Mouse (Mus musculus): Measurements from ENCODE around the gene Hoxb6. TPM values are rescaled to one million over a fixed set of nuclear protein-coding genes. Genes with fewer than 3 reads are reported as not detected.

The Hoxb6 gene
- polyA plus RNA-seq, 1 experiment = 0.50 TPM

DNA sequence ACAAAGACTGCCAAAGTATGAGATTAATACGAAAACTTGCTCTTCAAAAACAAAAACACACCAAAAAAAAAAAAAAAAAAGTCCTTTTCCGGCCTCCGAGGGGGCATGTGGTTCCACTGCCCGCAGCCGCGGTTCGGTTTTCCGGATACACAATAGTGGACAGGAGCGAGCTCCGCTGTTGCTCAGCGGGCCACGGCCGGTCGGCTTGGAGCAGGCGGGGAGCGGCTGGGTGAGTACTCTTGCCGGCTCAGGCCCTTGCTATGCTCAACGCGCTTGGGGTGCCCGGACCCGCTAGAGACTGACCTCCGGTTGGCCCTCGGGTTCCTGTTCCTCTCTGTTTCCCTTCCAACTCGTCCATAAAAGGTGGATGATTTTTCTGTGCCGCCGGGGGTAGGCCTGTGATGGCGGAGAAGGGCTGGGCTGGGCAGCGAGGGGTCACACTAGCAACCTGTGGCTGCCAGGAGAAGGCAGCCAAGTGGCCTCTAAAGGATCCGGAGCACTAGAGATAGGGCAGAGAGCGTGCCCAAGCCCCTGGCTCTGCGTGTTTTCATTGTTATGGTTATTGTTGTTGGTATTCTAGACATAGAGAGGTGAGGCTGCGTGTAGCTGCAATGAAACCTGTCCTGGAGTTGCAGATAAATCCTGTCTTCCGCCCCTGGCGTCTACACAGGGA is 22.5 kb downstream of the Hoxb6 start:
- no peak for DNase-seq
- Histone ChIP-seq H3K27ac (ENCODE audit: control insufficient read depth, insufficient read depth, low read length) (no peak overlapping the region), H3K27me3 (ENCODE audit: control insufficient read depth, insufficient read depth, low read length) (peaks cover 34% of the 10 kb centered on the region), H3K4me1 (replicated peaks; ENCODE audit: control insufficient read depth, insufficient read depth, low read length) (peaks cover 20% of the 10 kb centered on the region), H3K4me3 (ENCODE audit: control insufficient read depth, insufficient read depth, low read length) (no peak overlapping the region), H3K36me3 (ENCODE audit: control insufficient read depth, insufficient read depth, low read length) (no peaks in the 10 kb centered on the region)
- no peak for TF ChIP-seq POLR2A (IDR thresholded peaks at IDR 0.05; ENCODE audit: control insufficient read depth, extremely low read depth, insufficient read depth, low read length, poor library complexity)
- no peak for TF ChIP-seq CTCF (IDR thresholded peaks at IDR 0.05; ENCODE audit: borderline replicate concordance, control insufficient read depth, extremely low read depth, insufficient read depth, low read length, poor library complexity)
- WGBS = 10% methylated on average over 34 of the region's 34 CpGs

DNA sequence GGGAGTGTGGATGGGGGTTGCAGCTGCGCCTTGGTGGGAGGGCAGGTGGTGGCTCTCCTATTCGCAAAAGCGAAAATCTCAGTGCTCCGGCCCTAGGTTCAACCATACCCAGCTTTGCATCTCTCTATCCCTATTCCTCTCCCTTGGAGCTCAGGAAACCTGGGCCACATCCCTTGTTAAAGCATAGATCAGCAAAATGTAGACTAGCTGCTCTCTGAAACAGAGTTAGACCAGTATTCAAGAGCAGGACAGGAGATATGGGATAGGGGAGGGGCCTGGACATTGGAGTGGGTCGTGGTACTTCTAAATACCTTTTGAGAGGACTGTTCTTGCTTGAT is 23.0 kb downstream of the Hoxb6 start:
- Histone ChIP-seq H3K27me3 (ENCODE audit: control insufficient read depth, insufficient read depth, low read length) (peaks cover 36% of the 10 kb centered on the region), H3K27ac (ENCODE audit: control insufficient read depth, insufficient read depth, low read length) (no peak overlapping the region), H3K36me3 (ENCODE audit: control insufficient read depth, insufficient read depth, low read length) (no peaks in the 10 kb centered on the region), H3K4me1 (replicated peaks; ENCODE audit: control insufficient read depth, insufficient read depth, low read length) (peaks cover 23% of the 10 kb centered on the region), H3K4me3 (ENCODE audit: control insufficient read depth, insufficient read depth, low read length) (no peak overlapping the region)
- TF ChIP-seq CTCF (IDR thresholded peaks at IDR 0.05; ENCODE audit: borderline replicate concordance, control insufficient read depth, extremely low read depth, insufficient read depth, low read length, poor library complexity) (no peak), POLR2A (IDR thresholded peaks at IDR 0.05; ENCODE audit: control insufficient read depth, extremely low read depth, insufficient read depth, low read length, poor library complexity) (no peak)
- 64% methylated on average over 5 of the region's 5 CpGs for WGBS
- no peak for DNase-seq

DNA sequence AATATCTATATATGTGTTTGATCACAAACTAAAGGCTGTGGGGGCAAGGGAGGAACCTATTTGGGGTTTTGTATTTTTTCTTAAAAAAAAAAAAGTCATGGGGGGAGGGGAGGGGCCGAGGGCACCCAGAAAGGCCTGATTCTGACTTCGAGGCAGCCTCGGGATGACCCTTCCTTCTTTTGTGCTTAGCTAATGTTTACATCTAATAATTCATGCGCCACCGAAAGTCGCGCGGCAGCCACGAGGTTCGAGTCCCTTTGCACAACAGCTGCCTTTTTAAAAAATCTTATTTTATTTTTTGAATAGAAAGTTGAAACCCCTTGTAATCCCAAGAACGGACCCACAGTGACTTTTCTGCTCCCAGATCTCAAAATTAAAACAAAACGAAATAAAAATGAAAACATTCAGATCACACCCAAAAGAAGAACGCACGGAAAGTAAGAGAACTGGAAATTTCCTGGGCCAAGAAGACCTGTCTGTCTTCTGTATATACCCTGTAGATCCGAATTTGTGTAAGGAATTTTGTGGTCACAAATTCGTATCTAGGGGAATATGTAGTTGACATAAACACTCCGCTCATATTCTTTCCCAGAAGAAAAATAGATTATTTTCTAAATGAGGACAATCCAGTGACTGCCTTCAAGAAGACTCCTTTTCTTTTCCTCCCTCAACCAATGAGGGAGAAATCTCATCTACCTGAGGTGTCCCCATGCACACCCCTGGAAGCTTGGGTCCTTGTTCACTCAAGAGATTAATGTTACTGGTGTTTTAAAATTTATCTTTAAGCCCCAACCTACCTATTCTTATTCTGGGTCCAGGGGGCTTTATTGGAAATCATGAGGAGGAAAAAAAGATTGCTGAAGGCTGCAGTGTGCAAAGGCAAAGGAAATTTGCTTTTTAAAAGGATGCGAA is 24.7 kb downstream of the Hoxb6 start:
- H3K27ac ChIP-seq (ENCODE audit: control insufficient read depth, insufficient read depth, low read length) = no peak overlapping the region
- no peak for DNase-seq
- peaks cover 17% of the 10 kb centered on the region for H3K4me1 ChIP-seq (replicated peaks; ENCODE audit: control insufficient read depth, insufficient read depth, low read length)
- TF ChIP-seq CTCF (IDR thresholded peaks at IDR 0.05; ENCODE audit: borderline replicate concordance, control insufficient read depth, extremely low read depth, insufficient read depth, low read length, poor library complexity) (no peak), POLR2A (IDR thresholded peaks at IDR 0.05; ENCODE audit: control insufficient read depth, extremely low read depth, insufficient read depth, low read length, poor library complexity) (no peak)
- peaks cover 36% of the 10 kb centered on the region for H3K27me3 ChIP-seq (ENCODE audit: control insufficient read depth, insufficient read depth, low read length)
- H3K36me3 ChIP-seq (ENCODE audit: control insufficient read depth, insufficient read depth, low read length) = no peaks in the 10 kb centered on the region
- 89% methylated on average over 18 of the region's 18 CpGs for WGBS
- no peak overlapping the region for H3K4me3 ChIP-seq (ENCODE audit: control insufficient read depth, insufficient read depth, low read length)

DNA sequence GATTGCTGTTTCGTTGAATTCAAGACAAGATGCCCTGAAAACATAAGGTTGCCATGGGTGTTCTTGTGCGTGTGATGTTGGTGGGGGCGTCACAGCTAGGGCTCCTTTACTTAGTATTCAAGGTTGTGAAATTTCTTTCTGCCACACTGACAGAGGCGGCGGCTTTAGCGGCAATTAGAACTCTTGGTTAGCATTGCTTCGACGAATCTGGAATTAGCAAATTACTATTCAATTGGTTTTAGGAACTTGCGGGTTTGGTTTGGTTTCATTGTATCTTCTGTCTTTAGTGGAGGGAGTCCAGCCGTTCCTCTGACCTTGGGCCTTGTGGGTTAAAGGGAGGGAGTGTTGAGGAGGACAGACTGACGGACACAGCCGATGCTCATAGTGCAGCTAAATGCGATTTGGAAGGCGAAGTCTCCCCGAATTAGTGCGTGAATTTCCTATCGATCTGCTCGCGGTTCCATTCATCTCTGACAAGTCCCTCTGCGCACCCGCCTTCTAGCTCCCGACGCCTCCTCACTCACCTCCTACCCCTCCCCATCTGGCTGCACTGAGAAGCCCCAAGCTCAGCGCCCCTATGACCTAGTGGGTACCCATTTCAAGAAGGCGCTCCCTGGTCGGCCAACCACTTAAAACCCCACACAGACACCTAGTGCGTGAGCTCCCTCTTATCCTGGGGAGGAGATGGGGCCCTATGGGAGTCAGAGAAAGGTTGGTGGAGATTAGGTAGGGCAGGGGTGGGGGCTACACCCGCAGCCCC is 25.5 kb downstream of the Hoxb6 start, which contains the start of gene Hoxb4:
Gene Hoxb4, plus strand, starts transcription at position 660 of the 760 bp plus-strand sequence.
- DNase-seq = no peak
- no peak within 1 kb of the TSS for H3K27ac ChIP-seq (ENCODE audit: control insufficient read depth, insufficient read depth, low read length)
- H3K27me3 ChIP-seq (ENCODE audit: control insufficient read depth, insufficient read depth, low read length) = peaks cover 36% of the 10 kb centered on the region
- H3K36me3 ChIP-seq (ENCODE audit: control insufficient read depth, insufficient read depth, low read length) = no peaks in the 10 kb centered on the region
- H3K4me1 ChIP-seq (replicated peaks; ENCODE audit: control insufficient read depth, insufficient read depth, low read length) = peaks cover 15% of the 10 kb centered on the region
- 41% methylated on average over 28 of the region's 28 CpGs for WGBS
- TF ChIP-seq POLR2A (IDR thresholded peaks at IDR 0.05; ENCODE audit: control insufficient read depth, extremely low read depth, insufficient read depth, low read length, poor library complexity) (no peak), CTCF (IDR thresholded peaks at IDR 0.05; ENCODE audit: borderline replicate concordance, control insufficient read depth, extremely low read depth, insufficient read depth, low read length, poor library complexity) (no peak)
- H3K4me3 ChIP-seq (ENCODE audit: control insufficient read depth, insufficient read depth, low read length) = peak within 1 kb of the TSS; percentile 67

DNA sequence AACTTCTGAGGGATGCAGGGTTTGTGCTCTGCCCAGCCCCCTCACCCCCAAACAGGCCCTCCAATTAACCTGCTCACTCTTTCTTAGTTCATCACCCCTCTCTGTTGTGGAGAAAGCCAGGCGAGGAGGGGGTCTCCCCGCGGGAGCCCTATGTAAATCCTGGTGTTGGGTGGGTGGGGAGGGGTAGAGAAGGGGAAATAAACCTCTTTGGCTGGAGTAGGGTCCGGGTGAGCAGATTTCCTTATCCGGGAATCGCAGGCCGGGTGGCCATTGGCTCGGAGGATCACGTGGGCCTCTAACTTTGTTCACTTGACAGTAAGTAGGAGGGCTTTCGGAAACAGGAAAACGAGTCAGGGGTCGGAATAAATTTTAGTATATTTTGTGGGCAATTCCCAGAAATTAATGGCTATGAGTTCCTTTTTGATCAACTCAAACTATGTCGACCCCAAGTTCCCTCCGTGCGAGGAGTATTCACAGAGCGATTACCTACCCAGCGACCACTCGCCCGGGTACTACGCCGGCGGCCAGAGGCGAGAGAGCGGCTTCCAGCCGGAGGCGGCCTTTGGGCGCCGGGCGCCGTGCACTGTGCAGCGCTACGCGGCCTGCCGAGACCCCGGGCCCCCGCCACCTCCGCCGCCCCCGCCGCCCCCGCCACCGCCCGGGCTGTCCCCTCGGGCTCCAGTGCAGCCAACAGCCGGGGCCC is 26.2 kb downstream of the Hoxb6 start:
- peaks cover 15% of the 10 kb centered on the region for H3K4me1 ChIP-seq (replicated peaks; ENCODE audit: control insufficient read depth, insufficient read depth, low read length)
- H3K4me3 ChIP-seq (ENCODE audit: control insufficient read depth, insufficient read depth, low read length) = peak overlapping the region; percentile 67
- H3K27me3 ChIP-seq (ENCODE audit: control insufficient read depth, insufficient read depth, low read length) = peaks cover 34% of the 10 kb centered on the region
- no peak for TF ChIP-seq POLR2A (IDR thresholded peaks at IDR 0.05; ENCODE audit: control insufficient read depth, extremely low read depth, insufficient read depth, low read length, poor library complexity)
- TF ChIP-seq CTCF (IDR thresholded peaks at IDR 0.05; ENCODE audit: borderline replicate concordance, control insufficient read depth, extremely low read depth, insufficient read depth, low read length, poor library complexity) = no peak
- H3K36me3 ChIP-seq (ENCODE audit: control insufficient read depth, insufficient read depth, low read length) = no peaks in the 10 kb centered on the region
- H3K27ac ChIP-seq (ENCODE audit: control insufficient read depth, insufficient read depth, low read length) = no peak overlapping the region
- DNase-seq = peak; percentile 60
- under 1% methylated on average over 39 of the region's 45 CpGs for WGBS
